8 mouse cellular contexts compared by ENCODE assay signal in the genomic region with DNA sequence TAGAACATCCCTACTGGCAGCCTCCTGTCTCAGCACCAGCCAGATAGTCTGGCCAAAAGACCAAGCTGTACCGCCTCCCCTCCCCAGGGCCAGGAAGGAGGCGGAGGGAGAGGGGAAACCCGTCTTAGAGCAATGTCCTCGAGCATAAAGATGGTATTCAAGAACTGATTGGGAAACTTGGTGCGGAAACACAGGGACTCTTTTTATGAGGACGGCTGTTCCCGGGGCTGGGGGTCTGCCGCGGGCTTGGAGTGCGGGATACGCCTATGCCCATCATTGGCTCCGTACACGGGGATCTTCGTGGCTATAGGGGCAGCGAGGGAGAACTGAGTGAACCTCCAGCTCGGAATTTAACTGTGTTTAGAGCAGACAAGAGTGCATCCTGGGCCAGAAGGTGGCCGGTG. TPM values are rescaled to one million over a fixed set of nuclear protein-coding genes. Genes with fewer than 3 reads are reported as not detected.
DNase-seq lines count a peak whose midpoint lies in the region; ATAC-seq and TF ChIP-seq lines count a peak whose summit lies in the region.

No protein-coding gene starts in this region.

- peak overlapping the region; percentile 91 for H3K9ac ChIP-seq in hindbrain, embryonic 12.5 days

- H3K4me3 ChIP-seq in kidney, adult 2 months (ENCODE audit: insufficient read depth, low read depth, low read length) = peak overlapping the region; percentile 86
- H3K4me3 ChIP-seq in brown adipose tissue, adult 24 weeks (ENCODE audit: insufficient read depth, low read depth, low read length) = peak overlapping the region; percentile 65
- H3K4me3 ChIP-seq in hindbrain, embryonic 12.5 days = peak overlapping the region; percentile 92
- H3K4me3 ChIP-seq in megakaryocyte, embryonic 14.5 days (replicated peaks) = peak overlapping the region; percentile 92

- ATAC-seq in hindbrain, embryonic 12.5 days (ENCODE audit: low FRiP score) = peak; percentile 66

- peaks cover 10% of the 10 kb centered on the region; the same call in 1 of the 2 replicates for H3K4me1 ChIP-seq in kidney, adult 2 months (ENCODE audit: control insufficient read depth, insufficient read depth, low read length)
- H3K4me1 ChIP-seq in brown adipose tissue, adult 24 weeks (ENCODE audit: control insufficient read depth, insufficient read depth, insufficient read length, low read length) = peaks cover 5% of the 10 kb centered on the region
- H3K4me1 ChIP-seq in hindbrain, embryonic 12.5 days = peaks cover 17% of the 10 kb centered on the region
- H3K4me1 ChIP-seq in megakaryocyte, embryonic 14.5 days = peaks cover 37% of the 10 kb centered on the region

- TF ChIP-seq CTCF in kidney, adult 2 months (conservative IDR thresholded peaks at IDR 0.05; ENCODE audit: insufficient read depth, insufficient read length, low read depth, low read length) = no peak

- H3K27me3 ChIP-seq in kidney, adult 2 months (replicated peaks; ENCODE audit: control insufficient read depth, insufficient read depth, low read length) = no peaks in the 10 kb centered on the region
- H3K27me3 ChIP-seq in hindbrain, embryonic 12.5 days = no peaks in the 10 kb centered on the region; the same call in 1 of the 2 replicates
- H3K27me3 ChIP-seq in megakaryocyte, embryonic 14.5 days (replicated peaks) = peaks cover 10% of the 10 kb centered on the region

- peak overlapping the region; percentile 95 for H3K4me2 ChIP-seq in hindbrain, embryonic 12.5 days (replicated peaks)

- DNase-seq in kidney, adult 2 months = no peak
- no peak for DNase-seq in kidney, adult 18-20 months
- DNase-seq in frontal cortex, postnatal 14 days (ENCODE audit: low spot score in 2 of 2) = peak; percentile 40 to 41
- peak; percentile 50 to 67 for DNase-seq in left cerebral cortex, postnatal 25 days (ENCODE audit: low spot score in 2 of 2)
- peak; percentile 54 for DNase-seq in testis, postnatal 10 days (ENCODE audit: low spot score)

- no peaks in the 10 kb centered on the region for H3K9me3 ChIP-seq in hindbrain, embryonic 12.5 days (replicated peaks)
- H3K9me3 ChIP-seq in megakaryocyte, embryonic 14.5 days = no peaks in the 10 kb centered on the region

- intact Hi-C loops in left cerebral cortex, postnatal 25 days (cut with DNase I) = loop anchor here (1.0 to 2.0 kb wide), 2 partner anchors 49 to 50 kb away; partner anchors contain the start of genes B3galt6 and Sdf4

- H3K27ac ChIP-seq in kidney, adult 2 months (ENCODE audit: insufficient read depth, low read depth, low read length) = peak overlapping the region; percentile 67
- H3K27ac ChIP-seq in brown adipose tissue, adult 24 weeks (replicated peaks; ENCODE audit: low read depth, low read length) = peak overlapping the region; percentile 61
- peak overlapping the region; percentile 88 for H3K27ac ChIP-seq in hindbrain, embryonic 12.5 days

- WGBS in kidney, adult 2 months = under 1% methylated on average over 17 of the region's 17 CpGs
- WGBS in hindbrain, embryonic 12.5 days = 1% methylated on average over 17 of the region's 17 CpGs

- no peak for TF ChIP-seq POLR2A in kidney, adult 2 months (IDR thresholded peaks at IDR 0.05; ENCODE audit: low read depth, low read length)

- no peaks in the 10 kb centered on the region for H3K36me3 ChIP-seq in kidney, adult 2 months (ENCODE audit: control insufficient read depth, insufficient read depth, low read length)
- peaks cover 13% of the 10 kb centered on the region; the same call in 1 of the 2 replicates for H3K36me3 ChIP-seq in hindbrain, embryonic 12.5 days
- peaks cover 21% of the 10 kb centered on the region for H3K36me3 ChIP-seq in megakaryocyte, embryonic 14.5 days (replicated peaks; ENCODE audit: low read length)

RNA-seq across cellular contexts. Expression of gene Ube2j2, which starts 0.6 kb away (rescaled TPM):
- polyA plus RNA-seq in kidney, adult 2 months (2012; rRNA removed) = 47.3 and 48.0 TPM in 2 replicates
- polyA plus RNA-seq in brown adipose tissue, adult 24 weeks (2012; ENCODE audit: insufficient read depth, insufficient read length, missing spikeins) = 34.8 and 46.2 TPM in 2 replicates
- 149 and 150 TPM in 2 replicates for polyA plus RNA-seq in hindbrain, embryonic 12.5 days (2016; fragmentation: Nextera tagmentation; extraction: Ambion mirVana)
- 10 to 100 TPM; 71.9 to 72.7 TPM for total RNA-seq in left cerebral cortex, postnatal 25 days (2021)
- polyA plus RNA-seq in megakaryocyte, embryonic 14.5 days (2012; ENCODE audit: insufficient read depth, low replicate concordance) = 90.8 and 106 TPM in 2 replicates

RNA-seq across cellular contexts. Expression of gene C1qtnf12, which starts 19.1 kb away (rescaled TPM):
- polyA plus RNA-seq in kidney, adult 2 months (2012; rRNA removed) = 104 and 107 TPM in 2 replicates
- polyA plus RNA-seq in brown adipose tissue, adult 24 weeks (2012; ENCODE audit: insufficient read depth, insufficient read length, missing spikeins) = 99.7 and 136 TPM in 2 replicates
- polyA plus RNA-seq in hindbrain, embryonic 12.5 days (2016; fragmentation: Nextera tagmentation; extraction: Ambion mirVana) = 17.2 and 25.7 TPM in 2 replicates
- total RNA-seq in left cerebral cortex, postnatal 25 days (2021) = 10 to 100 TPM; 12.8 to 21.8 TPM
- polyA plus RNA-seq in megakaryocyte, embryonic 14.5 days (2012; ENCODE audit: insufficient read depth, low replicate concordance) = 30.2 and 64.1 TPM in 2 replicates

RNA-seq across cellular contexts. Expression of gene B3galt6, which starts 49.4 kb away (rescaled TPM):
- polyA plus RNA-seq in kidney, adult 2 months (2012; rRNA removed) = 4.5 and 5.0 TPM in 2 replicates
- polyA plus RNA-seq in brown adipose tissue, adult 24 weeks (2012; ENCODE audit: insufficient read depth, insufficient read length, missing spikeins) = 1.8 and 3.0 TPM in 2 replicates
- polyA plus RNA-seq in hindbrain, embryonic 12.5 days (2016; fragmentation: Nextera tagmentation; extraction: Ambion mirVana) = 19.5 and 20.4 TPM in 2 replicates
- 10 to 100 TPM in 1 of 2 experiments, 1 to 10 TPM in 1; 9.7 to 10.5 TPM for total RNA-seq in left cerebral cortex, postnatal 25 days (2021)
- 3.3 and 5.3 TPM in 2 replicates for polyA plus RNA-seq in megakaryocyte, embryonic 14.5 days (2012; ENCODE audit: insufficient read depth, low replicate concordance)

RNA-seq across cellular contexts. Expression of gene Sdf4, which starts 49.6 kb away (rescaled TPM):
- polyA plus RNA-seq in kidney, adult 2 months (2012; rRNA removed) = 55.1 and 60.4 TPM in 2 replicates
- 138 and 141 TPM in 2 replicates for polyA plus RNA-seq in brown adipose tissue, adult 24 weeks (2012; ENCODE audit: insufficient read depth, insufficient read length, missing spikeins)
- 129 and 130 TPM in 2 replicates for polyA plus RNA-seq in hindbrain, embryonic 12.5 days (2016; fragmentation: Nextera tagmentation; extraction: Ambion mirVana)
- 100 to 1,000 TPM; 182 to 184 TPM for total RNA-seq in left cerebral cortex, postnatal 25 days (2021)
- polyA plus RNA-seq in megakaryocyte, embryonic 14.5 days (2012; ENCODE audit: insufficient read depth, low replicate concordance) = 29.6 and 45.2 TPM in 2 replicates

RNA-seq across cellular contexts. Expression of gene Acap3, which starts 51.4 kb away (rescaled TPM):
- polyA plus RNA-seq in kidney, adult 2 months (2012; rRNA removed) = 14.6 and 18.3 TPM in 2 replicates
- polyA plus RNA-seq in brown adipose tissue, adult 24 weeks (2012; ENCODE audit: insufficient read depth, insufficient read length, missing spikeins) = 2.9 and 5.2 TPM in 2 replicates
- polyA plus RNA-seq in hindbrain, embryonic 12.5 days (2016; fragmentation: Nextera tagmentation; extraction: Ambion mirVana) = 64.9 and 66.9 TPM in 2 replicates
- total RNA-seq in left cerebral cortex, postnatal 25 days (2021) = 100 to 1,000 TPM; 133 to 136 TPM
- polyA plus RNA-seq in megakaryocyte, embryonic 14.5 days (2012; ENCODE audit: insufficient read depth, low replicate concordance) = 33.2 and 58.6 TPM in 2 replicates

Comparison
In these comparisons a context has a peak if more than half of its experiments do, and no peak if none do; other contexts are left out.
1. DNase-seq: peak in frontal cortex, postnatal 14 days (2 of 2), left cerebral cortex, postnatal 25 days (2 of 2) and testis, postnatal 10 days (single experiment); none in kidney, adult 2 months (single experiment) and kidney, adult 18-20 months (single experiment).
2. Peak in every context shown above with its lines, with median percentiles within 50 percentile points of each other: H3K27ac ChIP-seq and H3K4me3 ChIP-seq.